Mouse (Mus musculus) thymus, postnatal 14 days (tissue): ENCODE data around the gene Prmt2.

ENCODE experiments used
- DNase-seq: peaks from one replicate; pipeline ENCODE4 v3.0.0; 2021

Gene Prmt2

GRCm38 (mm10) chr10:76237341-76238225 lies at the start of gene Prmt2:
TSS of gene Prmt2 (minus strand) at chr10:76237865.
- DNase-seq: peak; percentile 90

- DNase-seq: no peak
Observed at GRCm38 (mm10) chr10:76278541-76279097, 41.0 kb upstream of the Prmt2 start.

- DNase-seq: no peak
Observed at GRCm38 (mm10) chr10:76275256-76275655, 37.6 kb upstream of the Prmt2 start.

- peak; percentile 69 for DNase-seq
Observed at GRCm38 (mm10) chr10:76271238-76271637, 33.6 kb upstream of the Prmt2 start.

GRCm38 (mm10) chr10:76262431-76262830 lies 24.8 kb upstream of the Prmt2 start:
- DNase-seq: no peak

- no peak for DNase-seq
Observed at GRCm38 (mm10) chr10:76261447-76261846, 23.8 kb upstream of the Prmt2 start.

GRCm38 (mm10) chr10:76260358-76261059 lies 22.8 kb upstream of the Prmt2 start:
- no peak for DNase-seq

- no peak for DNase-seq
Observed at GRCm38 (mm10) chr10:76259566-76260232, 22.0 kb upstream of the Prmt2 start.

- no peak for DNase-seq
Observed at GRCm38 (mm10) chr10:76257719-76258390, 20.2 kb upstream of the Prmt2 start.

GRCm38 (mm10) chr10:76257231-76257630 lies 19.6 kb upstream of the Prmt2 start:
- DNase-seq: peak; percentile 36

- no peak for DNase-seq
Observed at GRCm38 (mm10) chr10:76255617-76256016, 18.0 kb upstream of the Prmt2 start.

- no peak for DNase-seq
Observed at GRCm38 (mm10) chr10:76253536-76253935, 15.9 kb upstream of the Prmt2 start, which contains the start of gene S100b. TSS of gene S100b (plus strand) at chr10:76253853.

GRCm38 (mm10) chr10:76253079-76253478 lies 15.4 kb upstream of the Prmt2 start:
- DNase-seq: no peak

- no peak for DNase-seq
Observed at GRCm38 (mm10) chr10:76250870-76251269, 13.2 kb upstream of the Prmt2 start.

- no peak for DNase-seq
Observed at GRCm38 (mm10) chr10:76248647-76248968, 10.9 kb upstream of the Prmt2 start.

- DNase-seq: no peak
Observed at GRCm38 (mm10) chr10:76247960-76248646, 10.4 kb upstream of the Prmt2 start.

- DNase-seq: no peak
Observed at GRCm38 (mm10) chr10:76246601-76247000, 8.9 kb upstream of the Prmt2 start.

- DNase-seq: no peak
Observed at GRCm38 (mm10) chr10:76245106-76245505, 7.4 kb upstream of the Prmt2 start.

GRCm38 (mm10) chr10:76239401-76239800 lies 1.7 kb upstream of the Prmt2 start:
- DNase-seq: no peak

GRCm38 (mm10) chr10:76229627-76230026 lies 8.0 kb downstream of the Prmt2 start:
- no peak for DNase-seq

GRCm38 (mm10) chr10:76225944-76226343 lies 11.7 kb downstream of the Prmt2 start:
- DNase-seq: no peak

GRCm38 (mm10) chr10:76218240-76218639 lies 19.4 kb downstream of the Prmt2 start:
- no peak for DNase-seq
